Mouse (Mus musculus) MEL (cell line): ENCODE data around the gene Cwc15. TPM values are rescaled to one million over a fixed set of nuclear protein-coding genes. Genes with fewer than 3 reads are reported as not detected.

ENCODE experiments used
- DNase-seq: peaks from one replicate; pipeline ENCODE4 v3.0.0; 2011; ENCODE audit warnings: low read depth, low spot score
- H3K27ac ChIP-seq: 2 replicates; pipeline ENCODE4 v1.5.1; 2012; ENCODE audit warnings: low read depth, mild to moderate bottlenecking, control low read depth, low read length, moderate library complexity; ENCODE audit not compliant: control insufficient read depth
- H3K27me3 ChIP-seq, 2 experiments: fragments of 150-350 bp in 1 of 2; sonication (generic) in 1 of 2; 2 replicates each; pipeline ENCODE4 v1.6.1; 2012; ENCODE audit warnings: low read length in 2 of 2, mild to moderate bottlenecking in 2 of 2, improper control_type of control experiment in 1 of 2, moderate library complexity in 1 of 2; ENCODE audit not compliant: insufficient read depth in 2 of 2, control insufficient read depth in 1 of 2
- H3K36me3 ChIP-seq, 2 experiments: 2 replicates each; pipeline ENCODE4 v1.6.1; 2012 to 2014; ENCODE audit warnings: low read length in 2 of 2, improper control_type of control experiment in 1 of 2, inconsistent platforms in 1 of 2, mild to moderate bottlenecking in 1 of 2; ENCODE audit not compliant: insufficient read depth in 2 of 2, control insufficient read depth in 1 of 2
- H3K4me1 ChIP-seq, 2 experiments: fragments of 150-350 bp in 1 of 2; sonication (generic) in 1 of 2; 2 replicates each; pipeline ENCODE4 v1.6.1; 2012; ENCODE audit warnings: low read length in 2 of 2, improper control_type of control experiment in 1 of 2, mild to moderate bottlenecking in 1 of 2; ENCODE audit not compliant: insufficient read depth in 2 of 2, control insufficient read depth in 1 of 2
- H3K4me3 ChIP-seq, 2 experiments: fragments of 150-350 bp in 1 of 2; sonication (generic) in 1 of 2; 2 replicates each; pipeline ENCODE4 v1.5.1; 2012; ENCODE audit warnings: low read depth in 2 of 2, low read length in 2 of 2, mild to moderate bottlenecking in 2 of 2, moderate library complexity in 2 of 2, control low read depth in 1 of 2, improper control_type of control experiment in 1 of 2; ENCODE audit not compliant: control insufficient read depth in 1 of 2, insufficient read depth in 1 of 2
- H3K79me2 ChIP-seq: 2 replicates; pipeline ENCODE4 v1.6.1; 2012; ENCODE audit warnings: mild to moderate bottlenecking, low read length, moderate library complexity; ENCODE audit not compliant: control insufficient read depth, poor library complexity, insufficient read depth
- H3K9ac ChIP-seq: 2 replicates; pipeline ENCODE4 v1.6.1; 2012; ENCODE audit warnings: low read depth, mild to moderate bottlenecking, control low read depth, low read length, moderate library complexity; ENCODE audit not compliant: control insufficient read depth, poor library complexity, severe bottlenecking
- H3K9me3 ChIP-seq: fragments of 150-350 bp; sonication (generic); replicated peaks from 2 replicates; pipeline ENCODE4 v1.6.1; 2012; ENCODE audit warnings: mild to moderate bottlenecking, low read length, improper control_type of control experiment, moderate library complexity; ENCODE audit not compliant: insufficient read depth
- CHD1 ChIP-seq: IDR thresholded peaks from 2 replicates; pipeline ENCODE4 v1.6.1; 2012; ENCODE audit warnings: low read depth, mild to moderate bottlenecking, inconsistent platforms, low read length, improper control_type of control experiment
- E2F4 ChIP-seq: IDR thresholded peaks from 2 replicates; pipeline ENCODE4 v1.6.1; 2011; ENCODE audit warnings: low read depth, low read length, improper control_type of control experiment, borderline replicate concordance
- EP300 ChIP-seq, 2 experiments: IDR thresholded peaks; 2 replicates each; pipeline ENCODE4 v1.6.1; 2011; ENCODE audit warnings: improper control_type of control experiment in 2 of 2, low read length in 2 of 2, low read depth in 1 of 2, mild to moderate bottlenecking in 1 of 2
- GABPA ChIP-seq: IDR thresholded peaks from 2 replicates; pipeline ENCODE4 v1.6.1; 2012; ENCODE audit warnings: low read depth, mild to moderate bottlenecking, inconsistent platforms, low read length, improper control_type of control experiment, moderate library complexity
- HCFC1 ChIP-seq: IDR thresholded peaks from 2 replicates; pipeline ENCODE4 v1.6.1; 2012; ENCODE audit warnings: low read depth, mild to moderate bottlenecking, inconsistent platforms, low read length, improper control_type of control experiment, moderate library complexity
- JUND ChIP-seq: IDR thresholded peaks from 2 replicates; pipeline ENCODE4 v1.6.1; 2011; ENCODE audit warnings: low read depth, mild to moderate bottlenecking, improper control_type of control experiment, low read length
- MAFK ChIP-seq: IDR thresholded peaks from 2 replicates; pipeline ENCODE4 v1.6.1; 2011; ENCODE audit warnings: low read depth, mild to moderate bottlenecking, low read length, improper control_type of control experiment, borderline replicate concordance
- MEF2A ChIP-seq: IDR thresholded peaks from 2 replicates; pipeline ENCODE4 v1.6.1; 2014; ENCODE audit warnings: low read depth, mild to moderate bottlenecking, inconsistent platforms, low read length, improper control_type of control experiment; ENCODE audit not compliant: poor library complexity, insufficient replicate concordance, severe bottlenecking; ENCODE audit errors: extremely low read depth
- MXI1 ChIP-seq: IDR thresholded peaks from 2 replicates; pipeline ENCODE4 v1.6.1; 2011; ENCODE audit warnings: mild to moderate bottlenecking, low read depth, low read length, improper control_type of control experiment
- MYC ChIP-seq: IDR thresholded peaks from 2 replicates; pipeline ENCODE4 v1.6.1; 2011; ENCODE audit warnings: low read depth, mild to moderate bottlenecking, low read length, improper control_type of control experiment, moderate library complexity
- NELFE ChIP-seq: IDR thresholded peaks from 2 replicates; pipeline ENCODE4 v1.6.1; 2011; ENCODE audit warnings: low read depth, low read length, improper control_type of control experiment
- POLR2AphosphoS2 ChIP-seq: IDR thresholded peaks from 2 replicates; pipeline ENCODE4 v1.6.1; 2011; ENCODE audit warnings: low read length, improper control_type of control experiment
- POLR2AphosphoS5 ChIP-seq: IDR thresholded peaks from 2 replicates; pipeline ENCODE4 v1.6.1; 2012; ENCODE audit warnings: low read depth, borderline replicate concordance, mild to moderate bottlenecking, inconsistent platforms, low read length, moderate library complexity, mixed read lengths
- RAD21 ChIP-seq: IDR thresholded peaks from 2 replicates; pipeline ENCODE4 v1.6.1; 2011; ENCODE audit warnings: mild to moderate bottlenecking, low read depth, low read length, improper control_type of control experiment
- RCOR1 ChIP-seq: IDR thresholded peaks from 2 replicates; pipeline ENCODE4 v1.6.1; 2012; ENCODE audit warnings: low read depth, mild to moderate bottlenecking, inconsistent platforms, low read length, improper control_type of control experiment
- SMC3 ChIP-seq: IDR thresholded peaks from 2 replicates; pipeline ENCODE4 v1.6.1; 2011; ENCODE audit warnings: low read depth, low read length, improper control_type of control experiment
- TBP ChIP-seq: IDR thresholded peaks from 2 replicates; pipeline ENCODE4 v1.8.0; 2011; ENCODE audit warnings: low read depth, low read length, improper control_type of control experiment
- TCF12 ChIP-seq: IDR thresholded peaks from 2 replicates; pipeline ENCODE4 v1.6.1; 2014; ENCODE audit warnings: low read depth, mild to moderate bottlenecking, inconsistent platforms, low read length, improper control_type of control experiment, moderate library complexity
- UBTF ChIP-seq: IDR thresholded peaks from 2 replicates; pipeline ENCODE4 v1.6.1; 2012; ENCODE audit warnings: low read depth, mild to moderate bottlenecking, inconsistent platforms, low read length, improper control_type of control experiment, moderate library complexity, borderline replicate concordance; ENCODE audit not compliant: insufficient read depth
- USF2 ChIP-seq, 2 experiments: IDR thresholded peaks; 2 replicates each; pipeline ENCODE4 v1.6.1; 2011 to 2012; ENCODE audit warnings: improper control_type of control experiment in 2 of 2, low read length in 2 of 2, borderline replicate concordance in 1 of 2, inconsistent platforms in 1 of 2, low read depth in 1 of 2, mild to moderate bottlenecking in 1 of 2; ENCODE audit not compliant: insufficient read depth in 1 of 2
- ZMIZ1 ChIP-seq: IDR thresholded peaks from 2 replicates; pipeline ENCODE4 v1.6.1; 2012; ENCODE audit warnings: low read depth, mild to moderate bottlenecking, inconsistent platforms, low read length, improper control_type of control experiment, moderate library complexity
- ZNF384 ChIP-seq: IDR thresholded peaks from 2 replicates; pipeline ENCODE4 v1.6.1; 2012; ENCODE audit warnings: low read depth, mild to moderate bottlenecking, inconsistent platforms, low read length, improper control_type of control experiment
- polyA plus RNA-seq, 2 experiments: library from polyadenylated mRNA; stranded (reverse) in 1 of 2; unstranded in 1 of 2; fragments of >175 nt in 1 of 2; fragments of >200 nt in 1 of 2; gene quantifications; 2 replicates each; pipeline versions ENCODE4 v1.2.1 to v1.2.4; 2012; ENCODE audit warnings: low replicate concordance in 2 of 2, low read depth in 1 of 2; ENCODE audit not compliant: insufficient read length in 2 of 2, insufficient read depth in 1 of 2, missing spikeins in 1 of 2
- total RNA-seq: library from RNA; depleted of rRNA; stranded (reverse); fragments of 300-350 nt; gene quantifications from 2 replicates; pipeline ENCODE4 v1.2.3, GENCODE M21; 2012

Gene Cwc15
- total and polyA plus RNA-seq, 3 experiments: 196 to 562 (median 331) TPM

- no peak overlapping the region for H3K4me3 ChIP-seq
Measured at GRCm38 (mm10) chr9:14534833-14535456, 34.5 kb downstream of the Cwc15 start.

GRCm38 (mm10) chr9:14544034-14544757 lies 43.8 kb downstream of the Cwc15 start:
- TF ChIP-seq SMC3 (no peak), NELFE (no peak), EP300 (IDR thresholded peaks at IDR 0.05; ENCODE audit: low read depth in 1 of 2, low read length in 2 of 2) (no peak), ZMIZ1 (no peak)
- Histone ChIP-seq H3K9ac (no peak overlapping the region), H3K9me3 (no peaks in the 10 kb centered on the region), H3K4me3 (no peak overlapping the region), H3K79me2 (no peaks in the 10 kb centered on the region), H3K27ac (no peak overlapping the region), H3K4me1 (no peaks in the 10 kb centered on the region; a peak in 1 of 4 replicates), H3K36me3 (no peaks in the 10 kb centered on the region), H3K27me3 (no peaks in the 10 kb centered on the region; a peak in 1 of 4 replicates)
- DNase-seq: no peak

More at GRCm38 (mm10) chr9:14534833-14535456, 34.5 kb downstream of the Cwc15 start:
- H3K9me3 ChIP-seq: no peaks in the 10 kb centered on the region
- H3K9ac ChIP-seq: no peak overlapping the region
- no peaks in the 10 kb centered on the region for H3K36me3 ChIP-seq
- H3K27me3 ChIP-seq: peaks cover 34 to 35% of the 10 kb centered on the region in 2 experiments
- no peak overlapping the region for H3K27ac ChIP-seq
- DNase-seq: no peak
- TF ChIP-seq GABPA (no peak), RCOR1 (no peak), E2F4 (no peak), JUND (no peak), MEF2A (no peak), ZNF384 (no peak), TBP (no peak), UBTF (no peak), CHD1 (no peak), RAD21 (no peak), HCFC1 (no peak), POLR2AphosphoS5 (no peak), TCF12 (no peak), USF2 (IDR thresholded peaks at IDR 0.05; ENCODE audit: borderline replicate concordance in 1 of 2, insufficient read depth in 1 of 2, low read depth in 1 of 2, low read length in 2 of 2) (no peak), MYC (no peak), POLR2AphosphoS2 (no peak), MAFK (no peak), MXI1 (no peak), SMC3 (no peak)
- TF ChIP-seq, all 39 proteins: peak for 0
- Histone ChIP-seq H3K79me2 (no peaks in the 10 kb centered on the region), H3K4me1 (no peaks in the 10 kb centered on the region)
